Mouse (Mus musculus): ENCODE results near the gene Ccdc90b. TPM values are rescaled to one million over a fixed set of nuclear protein-coding genes. Genes with fewer than 3 reads are reported as not detected.

The Ccdc90b gene
- total RNA-seq, 2 experiments from 2014 or later = 14.0 to 15.7 TPM

Other genes with a start within 250 kb of the Ccdc90b start
- gene Ankrd42, start 76.0 kb downstream of the Ccdc90b start, total RNA-seq (2021) = 10 to 100 TPM; 23.7 to 23.8 TPM
- 10 to 100 TPM; 36.4 to 45.6 TPM for gene Pcf11, start 108.8 kb downstream of the Ccdc90b start, total RNA-seq (2021)
- gene Rab30, start 180.5 kb downstream of the Ccdc90b start, total RNA-seq (2021) = 10 to 100 TPM; 33.3 to 34.9 TPM

Data from left cerebral cortex, postnatal 10 days (tissue).